Mouse (Mus musculus): ENCODE data around the gene Slc16a5.
A peak's percentile ranks its signal among the peaks of the same experiment; 100 is the strongest.

Slc16a5 gene

DNA sequence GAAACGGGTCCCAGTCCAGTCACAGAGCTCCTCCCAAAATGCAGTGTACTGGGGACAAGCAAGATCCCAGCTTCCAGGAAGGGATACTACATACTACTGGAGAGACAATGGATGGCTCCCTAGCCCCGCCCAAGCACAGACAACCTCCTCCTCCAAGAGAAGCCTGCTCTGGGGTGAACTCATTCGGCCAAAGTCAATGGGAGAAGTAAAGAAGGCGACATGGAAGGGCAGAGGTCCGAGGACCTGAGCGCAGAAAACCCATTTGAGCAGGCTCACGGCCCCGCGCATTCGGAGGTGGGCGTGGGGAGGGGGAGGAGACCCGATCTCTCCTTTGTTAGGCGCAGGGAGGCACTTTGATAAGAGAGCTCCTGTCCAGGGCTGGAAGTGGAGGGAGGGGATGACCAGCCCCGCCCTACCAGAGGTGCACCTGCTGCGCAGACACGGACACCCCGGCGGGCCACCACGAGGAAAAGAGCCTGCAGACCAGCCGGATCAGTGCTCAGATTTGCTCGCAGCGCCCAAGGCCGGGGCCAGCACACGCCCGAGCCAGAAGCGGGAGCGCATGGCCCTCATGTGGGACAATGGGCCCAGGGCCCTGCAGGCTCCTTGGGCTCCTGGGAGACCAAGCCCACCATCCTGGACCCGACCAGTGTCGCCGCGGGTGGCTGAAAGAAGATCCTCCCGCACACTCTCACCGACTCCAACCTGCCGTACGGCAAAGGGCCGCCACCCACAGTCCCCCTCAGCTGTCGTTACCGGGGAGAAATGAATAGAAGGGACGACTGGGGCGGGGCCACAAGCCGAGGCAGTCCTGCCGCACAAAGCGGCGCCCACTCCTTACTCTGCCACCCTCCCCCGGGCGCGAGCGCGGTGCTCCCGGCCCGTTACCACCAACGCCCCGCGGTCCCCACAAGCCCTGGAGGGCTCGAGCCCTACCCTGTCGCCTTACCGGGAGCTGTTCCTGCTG, 51.3 kb downstream of the Slc16a5 start:
- peak; percentile 43 for DNase-seq (ENCODE audit: low read depth, low spot score)

DNA sequence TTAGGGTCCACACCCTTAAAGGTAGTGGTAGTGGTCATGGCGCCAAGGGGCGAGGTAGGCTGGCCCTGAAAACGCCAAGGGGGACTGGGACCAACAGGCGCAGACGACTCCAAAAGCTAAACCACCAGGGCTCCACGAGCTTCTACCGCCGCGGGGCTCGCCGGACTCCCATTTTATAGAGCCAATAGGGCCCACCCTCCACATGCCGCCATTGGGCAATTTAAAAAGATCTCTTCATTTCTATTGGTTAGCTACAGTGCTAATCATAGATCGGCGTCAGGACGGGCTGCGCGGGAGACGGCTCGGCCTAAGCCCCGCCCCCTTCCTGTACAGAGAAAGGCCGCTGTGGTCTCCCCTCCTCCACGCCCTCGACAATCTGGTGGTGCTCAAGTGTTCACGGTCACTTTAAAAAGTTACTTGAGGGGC, 52.0 kb downstream of the Slc16a5 start, which contains the start of gene Jpt1:
Gene Jpt1, minus strand, starts transcription at position 150 of the 426 bp plus-strand sequence.
- DNase-seq (ENCODE audit: low read depth, low spot score), result peak; percentile 97

DNA sequence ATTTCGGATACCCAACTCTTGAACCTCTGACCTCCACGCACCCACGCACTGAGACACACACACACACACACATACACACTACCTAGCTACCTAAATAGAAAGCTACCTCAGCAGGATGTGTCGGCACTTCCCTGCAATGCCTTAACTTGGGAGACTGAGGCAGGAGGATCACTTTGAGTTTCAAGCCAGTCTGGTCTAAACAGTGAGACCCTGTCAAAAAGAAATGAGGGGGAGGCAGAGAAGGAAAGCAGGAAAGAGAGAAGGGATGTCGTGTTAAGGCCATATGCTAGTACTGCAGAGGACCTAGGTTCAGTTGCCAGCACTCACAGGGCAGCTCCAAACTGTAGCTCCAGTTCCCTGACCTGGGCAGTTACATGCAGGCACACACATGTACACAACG, 52.7 kb downstream of the Slc16a5 start:
- DNase-seq (ENCODE audit: low read depth, low spot score), result no peak

DNA sequence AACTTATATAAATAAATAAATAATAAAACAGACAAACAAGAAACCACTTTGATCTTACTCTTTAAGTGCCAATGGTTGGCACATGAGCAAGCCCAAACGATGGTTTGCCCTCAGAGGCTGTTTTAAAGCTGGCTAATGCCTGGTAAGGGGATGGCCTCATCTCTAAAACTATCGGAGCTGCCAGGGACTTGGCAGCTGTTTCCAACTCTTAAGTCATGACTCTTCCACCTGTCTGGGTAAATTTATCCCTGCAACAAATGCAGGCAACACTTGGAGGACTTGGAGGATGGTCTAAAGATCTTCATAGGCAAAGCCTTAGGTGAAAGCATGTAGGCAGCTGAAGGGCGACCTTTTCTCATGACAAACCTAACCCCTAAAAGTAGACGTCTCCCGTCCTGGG, 54.7 kb downstream of the Slc16a5 start:
- no peak for DNase-seq (ENCODE audit: low read depth, low spot score)

DNA sequence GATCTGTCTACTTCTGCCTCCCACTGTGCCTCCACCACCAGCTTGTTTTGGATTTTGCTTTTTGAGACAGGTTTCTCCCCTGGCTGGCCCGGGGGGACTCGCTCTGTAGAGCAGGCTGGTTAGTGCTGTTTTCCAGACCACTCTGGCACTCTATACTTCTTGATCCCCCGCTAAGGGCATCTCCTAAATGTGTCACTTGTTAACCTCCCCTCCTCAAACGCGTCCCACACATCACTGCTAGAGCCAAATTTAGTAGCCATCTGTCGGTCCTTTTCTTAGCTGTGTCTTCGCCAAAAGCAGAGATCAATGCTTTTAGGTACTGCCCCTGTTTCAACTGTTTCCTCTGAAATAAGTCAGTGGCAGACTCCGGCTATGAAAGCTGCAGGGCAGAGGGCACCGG, 56.4 kb downstream of the Slc16a5 start:
- no peak for DNase-seq (ENCODE audit: low read depth, low spot score)

DNA sequence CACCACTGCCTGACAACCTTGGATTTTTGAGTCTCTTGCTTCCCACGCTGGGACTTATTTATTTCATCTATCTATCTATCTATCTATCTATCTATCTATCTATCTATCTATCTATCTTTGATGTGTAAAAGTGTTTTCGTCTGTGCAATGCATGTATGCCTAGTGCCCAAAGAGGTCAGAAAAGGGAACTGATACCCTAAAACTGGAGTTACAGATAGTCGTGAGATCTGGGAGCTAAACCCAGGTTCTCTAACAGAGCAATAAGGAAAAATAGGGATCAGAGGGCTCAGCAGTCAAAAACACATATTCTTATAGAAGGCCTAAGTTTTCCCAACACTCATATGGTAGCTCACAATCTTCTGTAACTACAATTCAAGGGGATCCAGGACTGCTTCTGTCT, 57.3 kb downstream of the Slc16a5 start:
- DNase-seq (ENCODE audit: low read depth, low spot score), result no peak

DNA sequence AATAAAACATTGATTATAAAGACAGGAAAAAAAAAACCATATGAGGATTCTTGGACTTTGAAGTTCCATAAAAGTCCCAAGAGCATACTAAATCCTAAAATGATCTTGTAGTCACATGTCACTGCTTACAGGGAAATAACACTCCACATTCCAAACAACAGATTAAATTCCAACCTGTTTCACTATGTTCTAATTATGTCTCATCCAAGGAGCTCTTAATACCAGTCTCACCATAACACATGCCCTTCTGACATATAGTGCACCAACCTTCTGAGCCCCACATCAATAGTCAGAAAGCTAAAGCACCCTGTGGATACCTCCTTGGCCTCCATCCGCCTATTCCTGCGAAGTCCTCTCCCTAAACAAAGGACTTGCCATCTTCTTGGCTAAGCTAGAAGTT, 57.9 kb downstream of the Slc16a5 start:
- DNase-seq (ENCODE audit: low read depth, low spot score), result no peak

DNA sequence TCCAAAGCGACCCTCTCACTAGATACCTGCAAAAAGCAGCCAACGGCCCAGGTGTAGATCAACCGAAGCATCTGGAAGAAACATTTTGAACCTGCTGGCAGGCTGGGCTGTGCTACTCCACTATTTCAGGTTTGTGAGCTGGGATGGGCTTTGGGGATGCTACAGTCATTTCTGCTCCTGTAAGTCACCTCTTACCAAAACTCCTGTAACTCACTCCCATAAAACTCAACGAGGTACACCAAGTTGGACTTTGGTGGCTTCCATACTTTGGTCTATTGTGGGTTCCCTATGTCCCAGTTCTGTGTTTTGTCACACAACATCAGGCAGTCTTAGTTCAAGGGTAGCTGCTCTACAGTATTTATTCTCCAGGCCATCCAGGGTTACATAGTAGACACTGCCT, 58.8 kb downstream of the Slc16a5 start:
- DNase-seq (ENCODE audit: low read depth, low spot score), result no peak

DNA sequence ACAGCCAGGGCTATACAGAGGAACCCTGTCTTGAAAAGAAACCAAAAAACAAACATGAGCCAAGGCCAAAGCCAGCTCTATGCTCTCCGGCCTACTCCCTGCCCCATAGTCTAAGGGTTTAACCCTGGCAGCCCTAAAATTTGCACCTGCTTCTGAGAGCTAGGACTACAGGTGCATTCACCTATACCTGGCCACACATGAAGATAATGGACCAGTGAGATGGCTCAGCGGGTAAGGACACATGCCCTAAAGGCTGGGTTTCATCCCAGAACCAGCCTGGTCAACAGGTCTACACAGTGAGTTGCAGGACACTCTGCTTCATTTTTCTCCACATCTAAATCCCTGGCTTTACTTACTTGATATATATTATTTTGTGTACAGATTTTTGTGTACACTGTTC, 60.0 kb downstream of the Slc16a5 start:
- no peak for DNase-seq (ENCODE audit: low read depth, low spot score)

DNA sequence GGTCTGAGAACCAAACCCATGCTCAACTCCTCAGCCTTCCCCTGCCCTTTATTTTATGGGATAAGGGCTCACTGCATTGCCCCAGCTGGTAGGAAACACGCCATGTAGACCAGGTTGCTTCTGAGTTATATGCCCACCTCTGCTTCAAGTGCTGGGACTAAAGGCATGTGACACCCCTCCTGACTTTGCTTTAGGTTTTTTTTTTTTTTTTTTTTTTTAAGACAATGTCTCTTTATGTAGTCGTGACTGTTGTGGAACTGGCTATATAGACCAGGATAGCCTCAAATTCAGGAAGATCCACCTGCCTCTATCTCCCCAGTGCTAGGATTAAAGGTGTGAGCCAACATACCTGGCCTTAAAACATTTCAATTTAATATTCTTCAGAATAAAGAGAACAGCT, 60.4 kb downstream of the Slc16a5 start:
- no peak for DNase-seq (ENCODE audit: low read depth, low spot score)

All from forelimb bud, embryonic 11.5 days (tissue).